Mouse (Mus musculus): ENCODE results near the gene Ift52.
A peak's percentile ranks its signal among the peaks of the same experiment; 100 is the strongest.

Gene Ift52

GRCm38 (mm10) chr2:163016916-163017743, at the start of gene Ift52:
Ift52 (plus strand) TSS chr2:163017354.
- peak; percentile 93 for DNase-seq (ENCODE audit: low read depth)

DNA sequence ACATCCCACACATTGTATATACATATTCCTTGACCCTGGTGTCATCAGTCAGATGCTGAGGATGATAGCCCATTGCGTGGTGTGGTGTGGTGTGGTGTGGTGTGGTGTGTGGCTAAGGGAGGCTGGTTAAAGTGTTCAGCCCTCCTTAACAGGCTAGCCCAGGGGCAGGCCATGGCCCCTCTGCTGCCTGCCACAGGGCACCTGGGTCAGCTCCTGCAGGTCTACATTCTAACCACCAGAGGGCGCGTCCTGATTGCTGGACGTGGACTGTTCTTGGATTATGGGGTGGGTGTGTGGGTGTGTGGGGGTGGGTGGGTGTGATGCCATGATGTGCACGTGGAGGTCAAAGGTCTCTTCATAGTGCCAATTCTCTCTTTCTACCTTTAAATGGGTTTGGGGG, 48.8 kb upstream of the Ift52 start:
- peak; percentile 64 for DNase-seq (ENCODE audit: low read depth)

DNA sequence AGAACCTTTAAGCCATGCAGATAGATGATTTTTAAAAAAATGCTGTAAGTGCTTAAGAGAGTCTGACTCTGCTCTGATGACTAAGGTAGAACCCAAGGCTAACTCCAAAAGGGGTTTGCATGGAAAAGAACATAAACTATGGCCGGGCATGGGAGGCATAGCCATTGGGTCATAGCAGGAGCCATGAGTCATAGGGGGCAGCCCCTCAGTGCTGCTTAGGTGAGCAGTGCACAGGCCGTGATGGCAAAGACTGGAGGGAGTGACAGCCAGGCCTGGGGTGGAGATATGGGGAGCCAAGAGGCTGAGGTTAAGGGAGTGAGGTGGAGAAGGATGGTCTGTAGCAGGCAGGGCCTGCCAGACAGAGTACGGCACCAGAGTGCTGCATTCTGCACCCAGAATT, 48.1 kb upstream of the Ift52 start:
- no peak for DNase-seq (ENCODE audit: low read depth)

DNA sequence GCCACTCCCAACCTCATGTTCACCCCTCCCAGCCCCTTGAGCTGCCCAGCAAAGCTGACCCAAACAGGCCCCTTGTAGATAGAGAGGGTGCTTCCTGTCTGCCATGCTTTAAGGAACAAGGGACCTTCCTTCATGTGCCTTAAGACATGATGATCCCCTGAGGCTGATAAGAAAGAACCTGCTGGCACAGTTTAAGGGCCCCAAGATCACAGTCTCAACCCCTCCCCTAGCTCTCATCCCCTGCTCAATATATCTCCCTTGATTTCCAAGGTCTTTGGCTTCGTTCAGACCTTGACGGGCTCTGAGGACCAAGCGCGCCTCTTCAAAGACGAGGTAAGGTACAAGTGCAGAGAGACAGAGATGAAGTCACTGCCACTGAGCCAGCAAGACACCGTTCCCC, 46.3 kb upstream of the Ift52 start:
- DNase-seq (ENCODE audit: low read depth) = no peak

DNA sequence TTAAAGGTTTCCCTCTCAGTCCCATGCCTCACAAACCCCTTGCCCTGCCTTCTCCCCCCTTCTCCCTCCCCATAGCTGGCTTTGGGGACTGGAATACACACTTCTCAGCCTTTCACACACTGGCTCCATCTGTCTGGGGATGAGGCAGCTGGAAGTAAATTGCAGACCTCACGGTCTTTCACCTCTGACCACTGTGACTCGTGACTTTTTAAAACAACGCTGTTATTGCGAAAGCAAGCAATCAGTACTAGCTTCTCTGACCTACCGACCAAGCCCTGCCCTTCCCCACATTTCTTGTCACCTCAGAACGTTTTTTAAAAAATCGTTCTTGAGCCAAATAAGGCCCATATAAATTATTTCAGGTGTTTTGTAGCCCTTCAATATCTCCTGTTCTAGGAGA, 44.4 kb upstream of the Ift52 start:
- DNase-seq (ENCODE audit: low read depth) = peak; percentile 60

GRCm38 (mm10) chr2:162973206-162973605, 43.9 kb upstream of the Ift52 start:
- no peak for DNase-seq (ENCODE audit: low read depth)

GRCm38 (mm10) chr2:162973637-162974036, 43.5 kb upstream of the Ift52 start:
- peak; percentile 87 for DNase-seq (ENCODE audit: low read depth)

- DNase-seq (ENCODE audit: low read depth) = peak; percentile 80
Measured at GRCm38 (mm10) chr2:162975157-162975775, 41.9 kb upstream of the Ift52 start.

GRCm38 (mm10) chr2:162976001-162976400, 41.2 kb upstream of the Ift52 start:
- DNase-seq (ENCODE audit: low read depth) = no peak

GRCm38 (mm10) chr2:162984381-162984780, 32.8 kb upstream of the Ift52 start:
- no peak for DNase-seq (ENCODE audit: low read depth)

GRCm38 (mm10) chr2:162985923-162986322, 31.2 kb upstream of the Ift52 start:
- DNase-seq (ENCODE audit: low read depth) = peak; percentile 85

DNA sequence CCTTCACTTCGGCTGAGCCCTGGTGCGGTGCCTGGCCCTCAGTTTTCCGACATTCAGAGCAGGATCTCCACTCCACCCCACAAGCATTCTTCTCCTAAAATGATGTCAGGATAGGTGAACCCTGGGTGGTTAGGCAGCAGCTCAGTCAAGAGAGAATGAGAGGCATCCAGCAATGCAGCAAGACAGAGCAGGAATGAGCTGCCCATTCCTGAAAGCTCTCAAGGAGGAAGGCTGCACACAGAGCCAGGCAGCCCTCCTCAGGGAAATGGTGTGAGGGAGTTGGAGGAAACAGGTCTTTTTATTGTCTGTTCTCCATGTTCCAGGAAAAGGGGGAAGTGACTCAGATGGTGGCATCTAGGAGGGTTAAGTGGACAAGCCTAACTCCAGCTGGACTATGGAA, 30.4 kb upstream of the Ift52 start:
- no peak for DNase-seq (ENCODE audit: low read depth)

- peak; percentile 32 for DNase-seq (ENCODE audit: low read depth)
Measured at GRCm38 (mm10) chr2:162987218-162987617, 29.9 kb upstream of the Ift52 start, which contains the start of gene Sgk2. Sgk2 (plus strand) TSS chr2:162987330.

GRCm38 (mm10) chr2:162988235-162988634, 28.9 kb upstream of the Ift52 start:
- no peak for DNase-seq (ENCODE audit: low read depth)

- no peak for DNase-seq (ENCODE audit: low read depth)
Measured at GRCm38 (mm10) chr2:162991394-162992083, 25.6 kb upstream of the Ift52 start.

GRCm38 (mm10) chr2:162992084-162992437, 25.1 kb upstream of the Ift52 start:
- DNase-seq (ENCODE audit: low read depth) = no peak

DNA sequence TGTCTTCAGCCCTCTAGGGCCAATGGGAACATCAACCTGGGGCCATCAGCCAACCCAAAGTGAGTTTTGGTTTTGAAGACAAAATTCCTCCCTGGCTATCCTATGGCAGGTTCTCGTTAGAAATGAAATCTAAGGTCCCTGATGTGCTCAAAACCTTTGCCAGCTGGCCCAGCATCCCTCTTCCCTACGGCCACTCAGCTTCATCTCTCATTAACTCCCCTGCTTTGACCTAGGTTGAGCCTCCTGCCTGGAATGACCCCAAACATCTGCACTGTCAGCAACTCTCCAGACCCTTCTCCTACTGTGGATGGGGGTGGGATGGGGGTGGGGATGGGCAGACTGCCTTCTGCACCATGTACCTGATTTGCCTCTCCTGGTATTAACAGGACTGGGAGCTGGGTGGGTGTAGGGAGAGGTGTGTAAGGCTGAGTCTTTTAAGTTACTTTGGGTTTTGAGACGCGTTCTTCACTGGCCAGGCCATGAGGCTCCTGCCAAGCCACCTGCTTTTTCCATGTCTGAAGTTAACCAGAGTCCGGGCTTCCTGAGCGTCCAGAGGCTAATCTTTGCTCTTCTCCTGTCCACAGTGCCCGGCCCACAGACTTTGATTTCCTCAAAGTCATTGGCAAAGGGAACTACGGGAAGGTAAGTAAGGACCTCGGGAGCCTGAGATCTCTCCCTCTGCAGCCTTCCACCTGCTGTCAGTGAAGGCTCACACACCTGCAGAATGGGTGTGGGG, 23.1 kb upstream of the Ift52 start:
- no peak for DNase-seq (ENCODE audit: low read depth)

DNA sequence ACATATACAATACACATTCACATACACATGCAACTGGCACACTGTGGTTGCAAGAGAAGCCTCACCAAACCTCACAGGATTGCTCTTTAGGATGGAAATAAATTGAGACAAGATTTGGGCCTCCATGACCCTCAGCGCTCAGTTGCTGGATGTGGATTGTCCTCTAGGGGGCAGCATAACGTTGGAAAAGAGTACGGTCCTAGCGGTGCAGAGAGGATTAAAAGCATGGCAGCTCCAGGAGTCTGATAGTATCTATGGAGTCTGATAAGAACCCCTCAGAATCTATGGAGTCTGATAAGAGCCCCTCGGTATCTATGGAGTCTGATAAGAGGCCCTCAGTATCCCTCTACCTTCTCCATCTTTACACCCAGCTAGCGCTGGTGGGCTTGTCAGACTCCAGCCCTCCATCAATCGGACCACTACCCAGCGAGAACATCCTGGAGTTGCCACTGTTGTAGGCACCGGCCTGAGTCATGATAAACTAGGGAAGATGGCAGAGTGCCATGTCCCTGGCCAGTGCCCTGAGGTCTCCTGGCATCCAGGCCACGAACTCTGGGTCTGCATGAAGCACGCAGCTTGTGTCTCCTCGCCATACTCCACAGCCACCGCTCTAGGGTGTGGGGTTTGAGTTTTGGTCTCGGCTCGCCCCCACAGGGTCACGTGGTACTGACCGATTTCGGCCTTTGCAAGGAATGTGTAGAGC, 18.5 kb upstream of the Ift52 start:
- DNase-seq (ENCODE audit: low read depth) = peak; percentile 72

DNA sequence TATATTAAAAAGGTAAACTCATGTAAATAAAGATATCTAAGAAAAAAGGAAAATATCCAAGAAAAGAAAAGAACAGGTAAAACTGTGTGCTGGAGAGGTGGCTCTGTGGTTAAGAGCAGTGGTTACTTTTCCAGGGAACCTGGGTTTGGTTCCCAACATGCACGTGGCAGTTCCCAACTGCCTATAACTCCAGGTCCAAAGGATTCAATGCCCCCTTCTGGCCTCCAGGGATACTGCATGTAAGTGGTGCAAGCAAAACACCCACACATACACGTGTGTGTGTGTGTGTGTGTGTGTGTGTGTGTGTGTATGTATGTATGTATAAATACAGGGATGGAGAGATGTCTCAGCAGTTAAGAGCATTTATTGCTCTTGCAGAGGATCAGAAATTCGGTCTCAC, 17.4 kb upstream of the Ift52 start:
- DNase-seq (ENCODE audit: low read depth) = peak; percentile 76

DNA sequence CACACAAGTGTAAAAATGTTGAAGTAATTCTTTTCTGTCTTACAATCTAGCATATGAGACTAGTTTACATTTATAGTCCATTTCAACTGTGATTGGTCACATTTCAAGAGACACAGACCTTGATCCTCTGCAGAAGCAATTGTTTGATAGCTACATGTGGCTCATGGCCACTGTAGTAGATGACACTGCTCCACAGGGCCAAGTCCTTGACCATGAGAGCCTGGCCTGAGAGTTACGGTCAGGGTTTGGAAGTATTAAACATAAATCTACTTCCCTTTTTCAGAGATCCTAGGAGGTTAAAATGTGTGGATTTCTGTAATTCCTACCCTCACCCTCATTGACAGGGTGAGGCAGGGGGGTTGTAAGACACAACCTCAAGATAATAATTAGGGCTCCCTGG, 16.1 kb upstream of the Ift52 start:
- DNase-seq (ENCODE audit: low read depth) = no peak

GRCm38 (mm10) chr2:163007299-163007698, 9.9 kb upstream of the Ift52 start:
- no peak for DNase-seq (ENCODE audit: low read depth)

GRCm38 (mm10) chr2:163031289-163031688, 14.1 kb downstream of the Ift52 start:
- DNase-seq (ENCODE audit: low read depth) = no peak
